Mouse (Mus musculus) T-cell, adult 66 days (primary cell): ENCODE results near the gene Clasp1. TPM values are rescaled to one million over a fixed set of nuclear protein-coding genes. Genes with fewer than 3 reads are reported as not detected.

Experiments used
- total RNA-seq, 2 experiments: library from RNA; stranded (reverse); gene quantifications; 3 replicates in 1 of 2; 4 replicates in 1 of 2; pipeline ENCODE4 v1.2.4; 2023

The Clasp1 gene
- total RNA-seq: 10 to 100 TPM; 74.2 to 95.0 TPM

DNA sequence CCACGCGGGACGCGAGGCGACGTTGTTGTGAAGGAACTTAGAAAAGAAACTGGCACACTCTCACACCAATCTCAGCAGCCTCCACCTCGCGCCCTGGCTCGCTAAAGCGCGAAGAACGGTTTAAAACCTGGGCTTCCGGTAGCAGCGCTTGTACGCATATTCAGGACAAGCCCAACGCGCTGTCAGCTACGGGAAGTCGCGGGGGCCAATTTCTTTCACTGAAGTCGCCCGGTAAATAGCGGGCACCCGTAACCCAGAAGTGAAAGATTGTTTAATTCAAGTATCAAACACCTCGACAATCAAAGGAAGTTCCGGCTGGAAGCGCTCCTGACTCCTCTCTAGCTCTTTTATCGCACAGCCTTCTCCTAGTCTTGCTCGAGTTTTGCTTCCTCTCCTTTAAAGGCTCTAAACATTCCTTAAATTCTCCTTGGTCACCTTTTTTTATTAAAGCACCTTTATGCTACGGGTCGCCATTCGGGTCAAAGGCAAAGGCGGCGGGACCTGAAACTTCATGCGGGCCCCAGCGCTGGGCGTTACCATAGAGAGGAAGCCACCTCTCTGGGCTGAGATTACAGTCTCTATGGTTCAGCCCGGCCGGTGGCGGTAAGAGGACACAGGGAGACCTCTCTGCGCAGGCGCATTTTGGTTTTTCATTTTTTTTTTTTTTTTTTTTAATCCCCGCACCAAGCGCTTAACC, at the start of gene Clasp1:
Clasp1 (plus strand) TSS at position 302 of the 697 bp plus-strand sequence.

DNA sequence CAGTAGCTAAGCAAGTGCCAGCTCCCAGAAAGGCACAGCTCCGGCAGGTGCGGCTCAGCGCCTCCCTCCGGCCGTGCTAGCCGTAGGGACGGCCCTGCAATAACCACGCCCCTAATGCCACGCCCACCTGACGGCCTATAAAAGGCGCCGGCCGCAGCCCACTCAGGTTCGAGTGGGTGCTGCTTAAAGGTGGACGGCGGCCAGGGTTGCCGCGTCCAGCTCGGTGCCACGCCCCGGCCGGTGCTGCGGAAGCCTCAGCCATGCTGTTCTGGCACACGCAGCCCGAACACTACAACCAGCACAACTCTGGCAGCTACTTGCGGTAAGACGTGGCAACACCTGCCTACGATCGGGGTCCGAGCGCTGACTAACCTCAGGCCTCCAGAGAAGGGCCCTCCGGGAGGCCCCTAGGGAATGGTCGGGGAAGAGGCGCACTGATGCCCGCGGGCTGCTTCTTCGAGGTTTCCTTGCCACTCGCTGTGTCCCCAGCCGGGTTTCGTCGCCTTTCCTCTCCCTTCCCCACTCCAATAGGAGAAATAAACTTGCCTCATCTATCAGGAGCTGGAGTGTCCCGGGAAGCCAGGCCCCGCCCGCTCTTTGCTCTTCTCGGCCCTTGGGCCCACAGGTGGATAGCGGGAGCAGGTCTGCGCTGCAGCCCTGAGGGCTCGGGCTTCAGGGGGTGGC, 239.1 kb downstream of the Clasp1 start, which contains the start of gene Tfcp2l1:
Tfcp2l1 (plus strand) TSS at position 165 of the 684 bp plus-strand sequence.

Other genes starting within 250 kb of the Clasp1 start
- gene Gm29106, start 212.5 kb upstream of the Clasp1 start, total RNA-seq: not detected
- gene Tsn, start 77.3 kb upstream of the Clasp1 start, total RNA-seq: 100 to 1,000 TPM; 106 to 115 TPM
- gene Nifk, start 67.2 kb upstream of the Clasp1 start, total RNA-seq: 10 to 100 TPM; 40.1 to 40.6 TPM
- gene Tfcp2l1, start 238.9 kb downstream of the Clasp1 start, total RNA-seq: under 1 TPM in 1 of 2 experiments, not detected in 1; 0.09 TPM